Mouse (Mus musculus): Measurements from ENCODE around the gene Med18.
"Not testable (repeated sequence)": the region's sequence is repeated elsewhere in the genome, so short reads cannot be mapped to it uniquely, and the experiment has no call there.

Med18 gene

GRCm38 (mm10) chr4:132482104-132482503 is 18.4 kb upstream of the Med18 start:
- not testable (repeated sequence) for DNase-seq (ENCODE audit: low read depth)

GRCm38 (mm10) chr4:132477833-132478232 is 14.1 kb upstream of the Med18 start:
- DNase-seq (ENCODE audit: low read depth) = no peak

- DNase-seq (ENCODE audit: low read depth) = peak; percentile 94
These were observed 12.5 kb upstream of the Med18 start for GRCm38 (mm10) chr4:132475895-132476878.

- peak; percentile 78 for DNase-seq (ENCODE audit: low read depth)
These were observed 10.9 kb upstream of the Med18 start for GRCm38 (mm10) chr4:132474631-132475030.

- no peak for DNase-seq (ENCODE audit: low read depth)
These were observed 9.7 kb upstream of the Med18 start for GRCm38 (mm10) chr4:132473411-132473810.

GRCm38 (mm10) chr4:132469873-132470272 is 6.2 kb upstream of the Med18 start:
- no peak for DNase-seq (ENCODE audit: low read depth)

GRCm38 (mm10) chr4:132464255-132464613 is 513 bp upstream of the Med18 start:
- DNase-seq (ENCODE audit: low read depth) = no peak

GRCm38 (mm10) chr4:132462836-132463235 is 885 bp downstream of the Med18 start:
- peak; percentile 45 for DNase-seq (ENCODE audit: low read depth)

- DNase-seq (ENCODE audit: low read depth) = no peak
These were observed 3.5 kb downstream of the Med18 start for GRCm38 (mm10) chr4:132460225-132460624.

GRCm38 (mm10) chr4:132455561-132455960 is 8.2 kb downstream of the Med18 start:
- no peak for DNase-seq (ENCODE audit: low read depth)

- DNase-seq (ENCODE audit: low read depth) = no peak
These were observed 8.6 kb downstream of the Med18 start for GRCm38 (mm10) chr4:132455146-132455545.

GRCm38 (mm10) chr4:132454216-132454615 is 9.5 kb downstream of the Med18 start:
- DNase-seq (ENCODE audit: low read depth) = peak; percentile 53

- peak; percentile 71 for DNase-seq (ENCODE audit: low read depth)
These were observed 13.9 kb downstream of the Med18 start for GRCm38 (mm10) chr4:132449778-132450177.

- peak; percentile 89 for DNase-seq (ENCODE audit: low read depth)
These were observed 17.6 kb downstream of the Med18 start for GRCm38 (mm10) chr4:132446105-132446504.

- DNase-seq (ENCODE audit: low read depth) = no peak
These were observed 19.2 kb downstream of the Med18 start for GRCm38 (mm10) chr4:132444516-132444915.

GRCm38 (mm10) chr4:132437857-132438256 is 25.9 kb downstream of the Med18 start:
- no peak for DNase-seq (ENCODE audit: low read depth)

GRCm38 (mm10) chr4:132432717-132433372 is 30.9 kb downstream of the Med18 start:
- DNase-seq (ENCODE audit: low read depth) = no peak

- peak; percentile 95 for DNase-seq (ENCODE audit: low read depth)
These were observed 35.6 kb downstream of the Med18 start for GRCm38 (mm10) chr4:132428022-132428542.

- no peak for DNase-seq (ENCODE audit: low read depth)
These were observed 36.2 kb downstream of the Med18 start for GRCm38 (mm10) chr4:132427493-132427892.

- DNase-seq (ENCODE audit: low read depth) = peak; percentile 54
These were observed 37.7 kb downstream of the Med18 start for GRCm38 (mm10) chr4:132426021-132426420.

- peak; percentile 61 for DNase-seq (ENCODE audit: low read depth)
These were observed 39.0 kb downstream of the Med18 start for GRCm38 (mm10) chr4:132424765-132425164.

- peak; percentile 99 for DNase-seq (ENCODE audit: low read depth)
These were observed 41.6 kb downstream of the Med18 start, which contains the start of gene Phactr4 for GRCm38 (mm10) chr4:132421923-132422782. Gene Phactr4, minus strand, starts transcription at chr4:132422489.
